Mouse (Mus musculus) 3T3-L1 (cell line): ENCODE measurements around the gene Iqcg.
"Not testable (repeated sequence)": the region's sequence is repeated elsewhere in the genome, so short reads cannot be mapped to it uniquely, and the experiment has no call there.

Experiments
- DNase-seq: peaks from one replicate; pipeline ENCODE4 v3.0.0-alpha.2; 2015; ENCODE audit warnings: low read depth, low spot score

Iqcg gene

DNA sequence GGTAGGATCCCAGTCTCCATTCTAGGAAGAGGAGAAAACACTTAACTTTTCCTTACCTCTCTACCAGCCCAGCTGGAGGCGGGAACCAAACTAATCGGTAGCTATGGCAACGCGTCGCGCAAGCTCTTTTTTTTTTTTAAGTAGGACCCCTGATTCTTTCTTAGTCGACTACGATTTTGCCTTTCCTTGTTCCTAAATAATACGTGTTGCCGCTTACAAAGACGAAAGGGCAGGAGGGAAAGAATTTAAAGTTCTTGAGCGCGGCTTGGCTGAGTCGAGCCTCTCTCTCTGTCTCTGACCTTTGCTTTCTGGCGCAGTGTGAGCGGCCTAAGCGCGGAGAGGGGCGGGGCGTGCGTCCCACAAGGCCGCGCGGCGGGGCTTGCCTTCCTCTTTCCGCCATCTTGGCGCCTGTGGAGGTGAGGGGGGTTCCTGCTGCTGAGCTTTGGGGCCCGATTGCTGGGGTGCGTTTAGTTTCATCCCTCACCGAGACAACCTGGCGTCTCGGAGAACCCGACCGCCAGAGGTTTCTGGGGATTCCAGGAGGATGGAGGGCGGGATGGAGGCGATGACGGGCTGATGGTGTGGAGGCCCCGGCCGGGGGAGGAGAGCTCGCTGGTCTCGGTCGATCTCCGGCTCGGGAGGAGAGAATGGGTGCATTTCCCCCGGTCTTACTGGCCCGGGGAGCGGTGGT, at the start of gene Iqcg, which contains the start of gene Rpl35a:
TSS of gene Iqcg (minus strand) at position 124 of the 691 bp plus-strand sequence.
TSS of gene Rpl35a (plus strand) at position 359 of the 691 bp plus-strand sequence.
- peak; percentile 88 for DNase-seq

DNA sequence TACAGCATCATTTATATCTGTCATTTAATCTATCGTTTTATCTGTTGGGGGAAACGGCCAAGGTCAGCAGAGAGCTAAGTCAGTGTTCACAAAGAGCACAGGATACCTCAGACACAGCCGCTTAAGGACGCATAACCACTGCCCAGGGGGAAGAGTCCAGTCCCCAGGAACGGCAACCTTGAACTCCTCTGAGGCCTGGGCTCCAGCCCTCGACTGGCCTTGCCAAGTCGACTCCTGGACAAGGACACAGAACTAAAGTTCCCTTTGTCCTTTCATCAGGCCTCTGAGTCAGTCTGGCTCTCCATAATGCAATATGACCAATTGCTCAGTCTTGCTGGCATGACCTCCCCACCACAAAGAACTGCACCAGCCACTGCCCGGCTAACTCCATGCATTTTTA, 29.6 kb upstream of the Iqcg start:
- peak; percentile 26 for DNase-seq

DNA sequence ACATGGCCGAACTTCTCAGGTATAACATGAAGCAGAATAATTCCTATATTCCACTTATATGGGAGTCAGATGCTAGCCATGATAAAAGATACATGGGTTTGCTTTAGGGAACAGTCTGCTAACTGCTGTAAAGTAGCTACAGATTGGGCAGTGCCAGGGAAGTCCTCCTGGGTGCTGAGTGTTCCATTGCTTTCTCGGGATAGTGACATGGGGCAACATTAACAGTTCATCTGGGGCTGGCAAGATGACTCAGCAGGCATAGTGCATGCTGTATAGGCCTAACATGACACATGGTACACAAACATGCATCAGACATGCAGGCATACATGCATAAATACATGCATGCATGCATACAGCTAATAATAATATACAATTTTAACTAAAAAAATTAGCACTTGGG, 28.0 kb upstream of the Iqcg start:
- no peak for DNase-seq

DNA sequence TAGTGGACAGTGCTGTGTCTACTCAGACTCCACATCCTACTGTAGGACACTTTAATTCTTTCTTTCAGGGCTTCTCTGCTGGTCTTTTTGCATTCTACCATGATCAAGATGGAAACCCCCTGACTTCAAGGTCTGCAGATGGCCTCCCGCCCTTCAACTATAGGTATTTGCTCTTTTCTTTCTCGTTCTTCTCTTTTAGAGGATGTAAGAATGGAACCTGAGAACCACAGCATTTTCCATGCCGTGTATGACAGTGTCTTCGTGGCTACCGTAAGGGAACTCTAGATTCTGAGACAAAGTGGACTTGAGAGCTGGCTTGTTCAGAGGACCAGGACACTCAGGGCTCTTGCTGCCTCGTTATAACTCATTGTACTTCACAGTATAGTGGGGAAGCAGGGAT, 26.9 kb upstream of the Iqcg start:
- DNase-seq = no peak

DNA sequence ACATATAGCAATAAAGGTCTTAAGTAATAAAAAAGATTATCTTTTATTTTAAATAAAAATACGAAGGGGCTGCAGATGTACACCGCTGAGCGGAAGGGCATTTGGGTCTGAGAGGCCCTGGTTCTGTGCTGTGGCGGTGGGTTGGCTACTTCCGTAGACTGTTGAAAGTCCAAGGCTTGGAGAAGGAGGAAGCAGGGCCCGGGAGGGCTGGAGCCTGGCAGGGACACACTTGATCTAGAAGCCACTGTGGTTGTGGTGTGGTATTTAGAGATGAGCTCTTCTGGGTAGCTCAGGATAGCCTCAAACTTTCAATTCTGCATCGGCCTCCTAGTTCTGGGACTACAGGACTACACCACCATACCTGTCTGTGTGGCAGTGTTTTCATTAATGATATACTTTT, 24.0 kb upstream of the Iqcg start:
- no peak for DNase-seq

DNA sequence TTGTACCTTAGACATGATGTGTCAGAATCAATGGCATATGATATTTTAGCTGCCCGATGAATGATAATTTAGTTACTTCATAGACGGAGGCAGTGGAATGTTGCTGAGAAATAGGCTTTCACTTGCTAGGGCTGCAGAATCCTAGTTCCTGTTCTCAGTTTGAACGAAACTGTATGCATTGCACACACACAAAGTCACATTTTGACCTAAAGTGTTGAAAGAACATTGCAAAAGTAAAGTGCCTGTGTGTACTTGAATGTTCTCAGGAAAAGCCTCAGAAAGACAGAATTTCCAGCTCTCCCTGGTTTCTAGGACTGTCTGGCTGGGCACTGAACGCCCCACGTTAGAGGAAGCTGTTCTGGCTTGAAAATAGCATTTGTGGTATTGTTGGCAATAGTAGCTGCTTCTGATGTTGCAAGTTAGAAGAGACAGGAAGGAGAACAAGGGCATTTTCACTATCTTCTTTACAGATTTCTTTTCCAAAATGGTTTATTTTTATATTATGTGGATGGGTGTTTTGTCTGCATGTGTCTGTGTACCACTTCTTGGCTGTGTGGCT, 21.1 kb upstream of the Iqcg start:
- DNase-seq = no peak

DNA sequence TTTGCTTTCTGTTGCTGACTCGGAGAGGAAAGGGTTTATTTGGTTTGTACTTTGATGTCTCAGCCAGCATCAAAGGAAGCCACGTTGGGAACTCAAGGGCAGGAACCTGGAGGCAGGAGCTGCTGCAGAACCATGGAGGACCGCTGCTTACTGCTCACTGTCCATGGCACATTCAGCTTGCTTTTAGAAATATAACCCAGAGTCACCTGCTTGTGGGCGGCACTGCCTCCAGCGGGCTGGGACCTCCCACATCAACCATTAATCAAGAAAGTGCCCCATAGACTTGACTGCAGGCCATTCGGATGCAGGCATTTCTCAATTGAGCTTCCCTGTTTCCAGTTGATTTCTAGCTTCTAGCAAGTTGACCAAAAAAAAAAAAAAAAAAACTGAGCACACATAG, 20.1 kb upstream of the Iqcg start:
- DNase-seq = no peak

DNA sequence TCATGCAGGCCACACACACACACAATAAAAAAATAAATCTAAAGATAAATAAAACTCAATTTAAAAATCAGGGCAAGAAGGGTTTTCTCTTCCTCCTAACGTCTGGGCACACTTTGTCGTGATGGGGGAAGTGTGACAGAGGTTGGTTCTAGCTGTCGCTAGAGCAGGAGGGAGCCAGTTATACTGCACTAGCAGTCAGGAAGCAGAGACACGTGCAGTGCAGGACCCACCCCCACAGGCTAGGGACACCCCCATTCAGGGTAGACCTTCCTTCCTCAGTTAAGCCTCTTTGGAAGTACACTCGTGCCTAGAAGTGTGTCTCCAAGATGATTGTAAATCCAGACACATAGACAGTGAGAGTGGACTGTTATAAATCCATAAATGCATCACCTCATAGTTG, 18.9 kb upstream of the Iqcg start:
- DNase-seq = no peak

DNA sequence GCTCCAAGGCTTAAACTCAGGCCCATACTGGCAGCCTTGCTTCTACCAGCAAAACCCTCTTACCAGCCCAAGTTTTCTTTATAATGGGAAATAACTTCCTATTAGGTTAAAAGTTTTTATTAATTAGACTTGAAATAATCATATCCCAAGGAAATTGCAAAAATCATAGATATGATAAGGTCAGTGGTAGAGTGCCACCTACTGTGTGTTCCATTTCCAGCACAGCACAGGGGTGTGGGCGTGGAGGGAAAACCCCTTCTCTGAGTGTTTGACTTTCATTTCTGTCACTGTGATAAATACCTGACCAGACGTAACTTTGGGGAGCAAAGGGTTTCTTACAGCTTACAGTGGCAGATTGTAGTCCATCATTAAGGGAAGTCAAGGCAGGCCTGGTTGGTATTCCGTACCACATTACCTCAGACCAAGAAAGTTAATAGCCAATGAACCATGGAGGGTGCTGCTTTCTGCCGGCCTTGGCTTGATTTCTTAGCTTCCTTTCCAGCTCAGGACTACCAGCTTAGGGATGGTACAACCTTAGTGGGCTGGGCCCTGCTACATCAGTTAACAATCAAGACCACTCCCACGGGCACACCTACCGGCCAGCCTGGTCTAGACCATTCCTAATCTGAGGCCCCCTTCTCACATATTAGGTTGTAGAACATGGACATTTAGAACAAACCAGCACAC, 17.0 kb upstream of the Iqcg start:
- no peak for DNase-seq

DNA sequence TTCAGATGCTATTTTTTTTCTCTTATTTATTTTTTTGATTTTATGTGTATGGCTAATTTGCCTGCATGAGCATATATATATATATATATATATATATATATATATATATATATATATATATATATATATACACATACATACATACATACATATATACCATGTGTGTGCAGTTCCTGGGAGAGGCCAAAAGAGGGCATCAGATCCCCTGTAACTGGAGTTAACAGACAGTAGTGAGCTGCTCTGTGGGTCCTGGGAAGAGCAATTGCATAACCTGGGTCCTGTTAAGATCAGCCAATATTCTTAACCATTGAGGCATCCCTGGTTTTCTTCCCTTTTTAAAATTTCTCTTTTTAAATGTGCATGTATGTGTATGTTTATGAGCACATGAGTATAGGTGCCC, 14.9 kb upstream of the Iqcg start:
- no peak for DNase-seq

DNA sequence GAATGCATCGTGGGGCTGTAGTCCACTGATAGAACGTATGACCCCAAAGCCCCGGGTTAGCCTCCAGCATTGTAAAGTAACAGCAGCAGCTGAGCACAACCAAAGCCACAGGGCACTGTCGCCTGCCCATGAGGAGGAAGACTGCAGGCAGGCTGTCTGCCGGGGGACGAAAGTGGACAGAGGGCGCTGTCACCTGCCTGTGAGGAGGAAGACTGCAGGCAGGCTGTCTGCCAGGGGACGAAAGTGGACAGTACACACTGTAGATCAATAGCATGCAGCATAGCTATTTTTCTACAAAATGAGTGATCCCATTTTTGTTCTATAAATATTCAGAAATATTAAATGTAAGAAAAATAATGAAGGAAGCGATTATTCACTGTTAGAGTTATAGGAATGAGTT, 8.6 kb upstream of the Iqcg start:
- DNase-seq = no peak

DNA sequence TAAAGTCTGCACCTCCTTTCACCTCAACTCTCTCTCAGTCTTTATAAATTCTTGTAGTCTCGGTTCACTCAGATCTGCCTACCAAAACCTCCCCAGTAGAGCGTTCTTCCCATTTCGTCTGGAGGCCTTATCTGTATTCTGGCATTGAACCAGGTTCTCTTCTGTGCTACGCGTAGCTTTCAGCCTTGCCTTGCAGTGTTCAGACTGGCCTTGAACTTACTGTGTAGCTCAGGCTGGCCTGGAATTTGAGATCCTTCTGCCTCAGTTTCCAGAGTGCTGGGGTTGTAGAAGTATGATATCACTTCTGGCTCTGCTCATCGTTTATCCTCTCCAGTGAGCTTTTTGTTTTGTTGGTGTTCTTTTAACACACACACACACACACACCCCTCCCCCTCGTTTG, 7.2 kb upstream of the Iqcg start:
- no peak for DNase-seq

DNA sequence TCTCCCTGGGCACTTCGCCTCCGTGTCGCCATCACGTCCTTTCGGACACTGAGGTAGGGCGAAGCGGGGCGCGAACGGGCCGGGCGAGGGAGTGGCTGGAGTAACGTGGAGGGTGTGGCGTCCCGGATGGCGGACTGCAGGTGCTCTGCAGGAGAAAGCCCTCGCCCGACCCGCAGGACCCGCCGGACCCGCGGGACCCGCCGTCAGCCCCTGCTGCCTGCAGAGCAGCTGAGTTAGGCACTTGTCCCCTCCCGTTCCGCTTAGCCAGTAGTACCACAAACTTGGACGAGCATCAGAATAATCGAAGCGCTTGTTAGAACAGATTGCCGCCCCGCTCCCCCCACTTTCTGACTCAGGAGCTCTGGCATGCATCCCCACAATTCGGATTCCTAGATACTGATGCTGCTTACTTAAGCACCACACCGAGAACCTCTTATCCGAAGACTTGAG, 6.7 kb upstream of the Iqcg start:
- peak; percentile 79 for DNase-seq

DNA sequence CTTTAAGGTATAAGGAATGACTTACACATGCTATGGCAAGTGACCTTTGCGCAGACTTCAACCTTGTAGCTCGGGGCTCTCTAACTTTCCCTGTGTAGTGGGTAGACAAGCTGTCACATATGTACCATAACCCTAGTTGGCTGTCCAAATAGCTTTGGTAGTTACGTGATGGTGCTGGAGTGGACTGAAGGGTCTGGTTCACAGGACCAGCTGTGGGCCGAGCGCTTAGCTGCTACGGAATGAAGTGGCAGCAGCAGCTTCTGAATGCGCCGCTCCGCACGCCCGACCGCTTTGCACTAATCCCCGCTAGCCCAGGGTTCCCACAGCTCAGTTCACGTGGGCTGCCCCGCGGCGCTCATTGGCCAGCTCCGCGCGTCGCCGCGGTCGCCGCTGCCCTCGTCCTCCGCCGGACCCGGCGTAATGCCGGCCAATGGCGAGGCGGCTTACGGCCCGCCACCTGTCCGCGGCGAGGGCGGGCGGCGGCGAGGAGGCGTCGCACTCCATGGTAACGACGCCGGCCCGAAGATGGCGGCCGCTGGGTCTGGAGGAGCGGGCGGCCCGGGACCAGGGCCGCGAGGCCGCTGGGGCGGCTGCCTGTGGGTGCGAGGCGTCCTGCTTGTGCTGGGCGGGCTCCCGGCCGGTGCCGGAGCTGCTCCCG, 6.1 kb upstream of the Iqcg start, which contains the start of gene Lmln:
TSS of gene Lmln (plus strand) at position 498 of the 658 bp plus-strand sequence.
- DNase-seq = peak; percentile 93

DNA sequence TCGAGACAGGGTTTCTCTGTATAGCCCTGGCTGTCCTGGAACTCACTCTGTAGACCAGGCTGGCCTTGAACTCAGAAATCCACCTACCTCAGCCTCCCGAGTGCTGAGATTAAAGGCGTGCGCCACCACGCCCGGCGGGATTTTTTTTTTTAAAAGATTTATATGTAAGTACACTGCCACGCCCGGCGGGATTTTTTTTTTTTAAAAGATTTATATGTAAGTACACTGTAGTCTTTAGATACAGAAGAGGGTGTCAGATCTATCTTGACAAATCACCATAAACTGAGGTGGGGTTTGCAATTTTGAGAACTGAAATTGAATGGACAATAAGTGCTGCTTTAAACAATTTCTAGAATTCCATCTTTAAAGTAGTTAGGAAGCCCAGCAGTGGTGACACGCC, 5.4 kb upstream of the Iqcg start:
- no peak for DNase-seq

DNA sequence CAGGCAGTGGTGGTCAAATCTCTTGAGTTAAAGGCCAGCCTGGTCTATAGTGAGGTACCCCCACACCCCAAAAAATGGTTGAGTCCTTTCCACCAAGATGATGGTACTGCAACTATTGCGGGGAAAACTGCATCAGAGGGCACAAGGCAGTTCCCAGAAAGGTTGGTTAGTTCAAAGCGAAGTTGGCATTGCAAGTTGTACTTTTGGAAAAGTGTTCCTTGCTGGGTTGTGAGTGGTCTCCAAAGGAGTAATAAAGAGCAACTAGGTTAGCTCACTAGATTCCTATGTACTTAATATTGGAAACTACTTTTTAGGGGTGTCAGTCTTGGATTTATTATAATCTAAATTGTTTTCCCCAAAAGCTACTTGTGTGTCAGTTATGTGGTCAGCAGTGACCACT, 4.9 kb upstream of the Iqcg start:
- peak; percentile 31 for DNase-seq

DNA sequence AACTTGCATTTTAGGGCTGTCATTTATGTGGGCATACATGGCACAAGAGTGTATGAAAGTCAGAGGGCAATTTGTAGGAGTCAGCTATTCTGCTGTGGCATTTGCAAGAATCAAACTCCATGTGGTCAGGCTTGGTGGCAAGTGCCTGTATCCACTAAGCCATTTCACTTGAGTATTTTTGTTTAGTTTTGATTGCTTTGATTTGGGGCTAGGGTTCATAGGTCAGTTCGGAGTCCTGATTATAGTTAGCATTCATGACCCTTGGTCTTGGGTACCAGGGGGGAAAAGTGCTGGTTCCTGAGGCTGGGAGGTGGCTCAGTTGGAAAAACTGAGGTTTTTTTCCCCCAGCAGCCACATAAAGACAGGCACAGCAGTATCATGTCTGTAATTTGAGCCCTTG, 3.5 kb upstream of the Iqcg start:
- no peak for DNase-seq

DNA sequence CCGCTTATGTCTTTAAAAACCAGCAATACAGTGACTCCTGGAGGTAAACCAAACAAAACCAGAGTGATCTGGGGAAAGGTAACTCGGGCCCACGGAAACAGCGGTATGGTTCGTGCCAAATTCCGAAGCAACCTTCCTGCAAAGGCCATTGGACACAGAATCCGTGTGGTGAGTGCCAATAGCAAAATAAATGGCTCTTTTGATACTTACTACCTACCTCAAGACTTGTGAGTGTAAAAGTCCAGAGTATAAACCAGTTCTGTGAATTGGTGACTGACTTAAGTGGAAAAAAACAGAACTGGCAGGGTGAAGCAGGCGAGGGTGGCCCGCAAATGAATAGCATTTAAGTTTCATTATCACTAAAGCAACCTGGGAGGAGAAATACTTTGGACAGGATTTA, 2.6 kb upstream of the Iqcg start:
- not testable (repeated sequence) for DNase-seq

DNA sequence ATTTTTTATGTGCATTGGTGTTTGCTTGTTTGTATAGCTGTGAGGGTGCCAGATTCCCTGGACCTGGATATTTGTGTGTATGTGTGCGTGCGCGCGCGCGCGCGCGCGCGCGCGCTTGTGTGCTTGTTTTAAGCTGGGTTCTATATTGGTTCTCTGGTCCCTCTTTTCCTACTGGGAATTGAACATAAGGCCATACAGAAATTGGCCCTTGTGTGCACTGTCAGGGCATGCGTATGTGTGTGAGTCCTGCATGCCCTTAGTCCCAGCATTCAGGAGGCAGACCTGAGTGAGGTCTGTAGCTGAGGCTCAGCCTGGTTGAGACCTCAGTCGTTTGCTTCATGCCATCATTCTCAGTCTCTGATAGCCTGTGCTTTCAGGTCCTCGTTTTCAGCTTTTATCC, 2.0 kb upstream of the Iqcg start:
- peak; percentile 22 for DNase-seq

DNA sequence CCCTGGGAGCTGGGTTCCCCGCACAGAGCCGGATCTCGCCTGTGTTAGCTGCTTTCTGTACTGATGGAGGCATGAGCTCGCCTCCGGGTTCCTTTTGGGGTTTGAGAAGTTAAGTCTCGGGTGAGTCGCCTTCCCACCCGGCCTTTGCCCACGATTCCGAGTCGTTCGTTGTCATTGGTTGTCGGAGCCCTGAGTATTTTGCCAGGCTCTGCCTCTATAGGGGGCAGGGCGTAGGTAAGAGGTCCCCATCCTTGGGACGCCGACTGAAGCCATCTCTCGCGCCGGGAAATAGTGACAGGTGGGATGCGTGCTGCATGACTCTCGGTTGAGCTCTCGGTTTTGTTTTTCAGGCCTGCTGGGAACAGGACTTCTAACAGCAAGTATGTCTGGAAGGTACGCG, 768 bp upstream of the Iqcg start:
- DNase-seq = peak; percentile 59

DNA sequence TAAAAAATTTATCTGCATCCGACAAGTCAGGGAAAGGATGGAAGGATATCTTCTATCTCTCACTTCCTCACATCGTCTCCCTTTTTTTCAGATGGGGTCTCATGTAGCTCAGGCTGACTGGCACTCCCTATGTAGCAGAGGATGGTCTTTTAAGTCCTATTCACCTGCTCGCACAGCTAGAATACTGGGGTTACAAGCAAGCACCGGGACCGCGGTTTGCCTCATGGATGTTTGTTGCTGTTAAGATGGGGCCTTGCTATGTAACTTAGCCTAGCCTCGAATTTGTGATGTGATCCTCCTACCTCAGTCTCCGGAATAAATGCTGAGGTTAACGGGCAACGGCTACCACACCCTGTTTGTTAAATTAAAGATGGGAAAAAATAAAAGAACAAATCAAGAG, 363 bp downstream of the Iqcg start:
- no peak for DNase-seq

DNA sequence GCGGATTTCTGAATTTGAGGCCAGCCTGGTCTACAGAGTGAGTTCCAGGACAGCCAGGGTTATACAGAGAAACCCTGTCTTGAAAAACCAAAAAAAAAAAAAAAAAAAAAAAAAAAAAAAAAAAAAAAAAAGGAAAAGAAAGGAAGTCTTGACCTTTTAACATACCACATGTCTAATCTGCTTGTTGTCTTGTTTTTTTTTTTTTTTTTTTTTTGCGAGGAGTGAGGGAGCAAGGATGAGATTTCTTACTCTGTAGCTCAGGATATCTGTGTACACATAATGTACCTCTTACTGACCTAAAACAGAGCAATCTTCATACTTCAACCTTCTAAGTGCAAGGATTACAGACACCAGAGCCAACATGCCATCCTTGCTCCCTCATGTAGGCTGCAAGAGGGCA, 1.1 kb downstream of the Iqcg start:
- not testable (repeated sequence) for DNase-seq
